Mouse (Mus musculus) layer of hippocampus, adult 18-20 months (tissue): ENCODE data around the gene Serpina1d. TPM values are rescaled to one million over a fixed set of nuclear protein-coding genes. Genes with fewer than 3 reads are reported as not detected.
"Not testable (repeated sequence)": the region's sequence is repeated elsewhere in the genome, so short reads cannot be mapped to it uniquely, and the experiment has no call there.

Experiments
- DNase-seq, 2 experiments: peaks; one replicate each; pipeline ENCODE4 v3.0.0; 2022; ENCODE audit warnings: low spot score in 2 of 2
- long read RNA-seq: library from polyadenylated mRNA; stranded (forward); transcript quantifications from one replicate; pipeline ENCODE4 v2.0.0, GENCODE M21; 2021
- total RNA-seq, 2 experiments: library from RNA; stranded (reverse); gene quantifications; 2 replicates each; pipeline ENCODE4 v1.2.3; 2021

The Serpina1d gene
- total RNA-seq, result not detected
- long read RNA-seq, result 0 reads

GRCm38 (mm10) chr12:103773246-103773851, at the start of gene Serpina1d:
TSS of gene Serpina1d (minus strand) at chr12:103773592.
- not testable (repeated sequence) for DNase-seq

GRCm38 (mm10) chr12:103770597-103770996, 2.8 kb downstream of the Serpina1d start:
- DNase-seq, result not testable (repeated sequence)

- not testable (repeated sequence) for DNase-seq
Measured at GRCm38 (mm10) chr12:103763083-103763482, 10.3 kb downstream of the Serpina1d start.

- DNase-seq, result not testable (repeated sequence)
Measured at GRCm38 (mm10) chr12:103760316-103760715, 13.1 kb downstream of the Serpina1d start.

- DNase-seq, result not testable (repeated sequence)
Measured at GRCm38 (mm10) chr12:103745957-103746356, 27.4 kb downstream of the Serpina1d start.

- DNase-seq, result not testable (repeated sequence)
Measured at GRCm38 (mm10) chr12:103737791-103738580, 35.4 kb downstream of the Serpina1d start.

GRCm38 (mm10) chr12:103735566-103735965, 37.8 kb downstream of the Serpina1d start:
- not testable (repeated sequence) for DNase-seq

GRCm38 (mm10) chr12:103735101-103735500, 38.3 kb downstream of the Serpina1d start:
- DNase-seq, result not testable (repeated sequence)

Other genes with a start within 250 kb of the Serpina1d start
- 10 to 100 TPM; 44.6 to 50.3 TPM for gene Ppp4r4, start 241.3 kb downstream of the Serpina1d start, total RNA-seq
- not detected for gene Serpina10, start 142.1 kb downstream of the Serpina1d start, total RNA-seq
- not detected for gene Serpina6, start 116.4 kb downstream of the Serpina1d start, total RNA-seq
- not detected for gene Serpina16, start 97.5 kb downstream of the Serpina1d start, total RNA-seq
- not detected for gene Serpina1f, start 78.1 kb downstream of the Serpina1d start, total RNA-seq
- not detected for gene Serpina1b, start 56.8 kb upstream of the Serpina1d start, total RNA-seq
- not detected for gene Serpina1a, start 90.0 kb upstream of the Serpina1d start, total RNA-seq
- not detected for gene Serpina1c, start 131.3 kb upstream of the Serpina1d start, total RNA-seq
- not detected for gene Serpina1e, start 185.4 kb upstream of the Serpina1d start, total RNA-seq
- gene Serpina11, start 216.4 kb upstream of the Serpina1d start, total RNA-seq, result not detected
- gene Serpina9, start 240.2 kb upstream of the Serpina1d start, total RNA-seq, result under 1 TPM in 1 of 2 experiments, not detected in 1; 0.32 TPM